7 mouse cellular contexts compared by ENCODE assay signal in the genomic region with DNA sequence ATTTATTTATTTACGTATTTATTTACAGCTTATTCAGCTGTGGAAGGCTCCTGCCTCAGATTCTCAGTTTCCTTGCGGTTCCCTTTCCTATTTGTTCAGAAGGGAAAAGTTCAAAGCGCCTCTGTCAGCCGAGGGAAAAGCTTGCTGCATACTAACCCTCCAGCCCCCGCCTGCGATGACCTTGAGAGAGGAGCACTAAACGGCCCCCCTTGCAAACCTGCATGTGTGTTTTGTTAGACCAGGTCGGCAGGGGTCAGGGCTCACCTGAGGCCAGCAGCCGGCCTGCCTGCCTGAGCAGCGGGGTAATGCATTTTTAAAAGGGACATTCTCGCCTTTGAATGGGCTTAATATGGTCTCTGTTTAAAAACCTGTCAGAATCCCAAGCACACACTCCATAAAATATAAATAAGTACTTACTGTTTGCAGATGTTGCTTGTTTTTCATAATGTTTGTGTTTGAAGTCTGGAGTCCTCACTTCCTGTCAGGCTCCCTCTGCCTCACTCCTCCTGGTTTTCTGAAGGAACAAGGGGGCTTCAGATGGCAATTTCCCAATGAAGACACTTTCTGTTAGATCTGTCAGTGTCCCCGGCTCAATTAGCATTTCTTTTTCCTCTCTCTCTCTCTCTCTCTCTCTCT.
DNase-seq lines count a peak whose midpoint lies in the region; ATAC-seq lines count a peak whose summit lies in the region.

No protein-coding gene starts in this region.

- no peaks in the 10 kb centered on the region for H3K9me3 ChIP-seq in embryonic facial prominence, embryonic 11.5 days (replicated peaks; ENCODE audit: control insufficient read depth, low read length)
- H3K9me3 ChIP-seq in forebrain, embryonic 16.5 days (ENCODE audit: control insufficient read depth, low read length), result no peaks in the 10 kb centered on the region
- no peaks in the 10 kb centered on the region for H3K9me3 ChIP-seq in midbrain, embryonic 12.5 days

- H3K4me1 ChIP-seq in embryonic facial prominence, embryonic 11.5 days (ENCODE audit: control insufficient read depth, insufficient read depth, low read length), result peaks cover 5% of the 10 kb centered on the region; the same call in 1 of the 2 replicates
- peaks cover 33% of the 10 kb centered on the region for H3K4me1 ChIP-seq in forebrain, embryonic 16.5 days (replicated peaks; ENCODE audit: control insufficient read depth, insufficient read depth, low read length)
- peaks cover 53% of the 10 kb centered on the region for H3K4me1 ChIP-seq in midbrain, embryonic 12.5 days

- no peak overlapping the region for H3K4me3 ChIP-seq in embryonic facial prominence, embryonic 11.5 days (ENCODE audit: low read depth, low read length)
- peak overlapping the region; percentile 36 for H3K4me3 ChIP-seq in forebrain, embryonic 16.5 days (replicated peaks; ENCODE audit: low read length)
- peak overlapping the region; percentile 27; the same call in 1 of the 2 replicates for H3K4me3 ChIP-seq in midbrain, embryonic 12.5 days

- peak overlapping the region; percentile 36 for H3K4me2 ChIP-seq in embryonic facial prominence, embryonic 11.5 days (ENCODE audit: low read depth, low read length)
- peak overlapping the region; percentile 58 for H3K4me2 ChIP-seq in forebrain, embryonic 16.5 days (ENCODE audit: low read length)
- H3K4me2 ChIP-seq in midbrain, embryonic 12.5 days (replicated peaks), result peak overlapping the region; percentile 56

- 5% methylated on average over 12 of the region's 12 CpGs for WGBS in embryonic facial prominence, embryonic 11.5 days
- WGBS in forebrain, embryonic 16.5 days, result 13% methylated on average over 12 of the region's 12 CpGs
- WGBS in midbrain, embryonic 12.5 days, result 8% methylated on average over 12 of the region's 12 CpGs

- no peaks in the 10 kb centered on the region for H3K36me3 ChIP-seq in embryonic facial prominence, embryonic 11.5 days (replicated peaks; ENCODE audit: control insufficient read depth, insufficient read depth, low read depth, low read length)
- no peaks in the 10 kb centered on the region for H3K36me3 ChIP-seq in forebrain, embryonic 16.5 days (ENCODE audit: control insufficient read depth, insufficient read depth)
- no peaks in the 10 kb centered on the region for H3K36me3 ChIP-seq in midbrain, embryonic 12.5 days

- no peak for ATAC-seq in embryonic facial prominence, embryonic 11.5 days (replicated peaks; ENCODE audit: insufficient number of reproducible peaks, low FRiP score, low TSS enrichment, low read depth)
- ATAC-seq in forebrain, embryonic 16.5 days, result no peak
- no peak for ATAC-seq in midbrain, embryonic 12.5 days (ENCODE audit: low FRiP score, low read depth)

- H3K27me3 ChIP-seq in embryonic facial prominence, embryonic 11.5 days (ENCODE audit: control insufficient read depth, insufficient read depth, low read length), result no peaks in the 10 kb centered on the region
- peaks cover 9% of the 10 kb centered on the region for H3K27me3 ChIP-seq in forebrain, embryonic 16.5 days (replicated peaks; ENCODE audit: control insufficient read depth, insufficient read depth, low read length)
- peaks cover 47% of the 10 kb centered on the region for H3K27me3 ChIP-seq in midbrain, embryonic 12.5 days

- peak overlapping the region; percentile 2 for H3K9ac ChIP-seq in embryonic facial prominence, embryonic 11.5 days (replicated peaks; ENCODE audit: low read length)
- H3K9ac ChIP-seq in forebrain, embryonic 16.5 days (replicated peaks; ENCODE audit: low read depth, low read length), result peak overlapping the region; percentile 46
- peak overlapping the region; percentile 28; the same call in 1 of the 2 replicates for H3K9ac ChIP-seq in midbrain, embryonic 12.5 days (replicated peaks)

- peak overlapping the region; percentile 36; the same call in 1 of the 2 replicates for H3K27ac ChIP-seq in embryonic facial prominence, embryonic 11.5 days (replicated peaks; ENCODE audit: low read depth, low read length)
- no peak overlapping the region for H3K27ac ChIP-seq in forebrain, embryonic 16.5 days (ENCODE audit: low read length)
- peak overlapping the region; percentile 31; the same call in 1 of the 2 replicates for H3K27ac ChIP-seq in midbrain, embryonic 12.5 days (replicated peaks)

- DNase-seq in embryonic facial prominence, embryonic 11.5 days (ENCODE audit: low spot score), result peak; percentile 68
- peak; percentile 53 for DNase-seq in kidney, postnatal 10 days
- no peak for DNase-seq in adrenal gland, adult 8-10 months
- no peak for DNase-seq in thymus, postnatal 4 days
- no peak for DNase-seq in layer of hippocampus, adult 18-20 months (ENCODE audit: low spot score in 2 of 2)

Comparison
In these comparisons a context has a peak if more than half of its experiments do, and no peak if none do; other contexts are left out.
1. DNase-seq: peak in embryonic facial prominence, embryonic 11.5 days (single experiment) and kidney, postnatal 10 days (single experiment); none in adrenal gland, adult 8-10 months (single experiment), thymus, postnatal 4 days (single experiment) and layer of hippocampus, adult 18-20 months (0 of 2).
2. Peak in every context shown above with its lines, with median percentiles within 50 percentile points of each other: H3K4me2 ChIP-seq and H3K9ac ChIP-seq.